Mouse (Mus musculus) adrenal gland, postnatal 25 days (tissue): ENCODE results near the gene Atrip. TPM values are rescaled to one million over a fixed set of nuclear protein-coding genes. Genes with fewer than 3 reads are reported as not detected.
A peak's percentile ranks its signal among the peaks of the same experiment; 100 is the strongest.

Experiments used
- DNase-seq: peaks from one replicate; pipeline ENCODE4 v3.0.0; 2021; ENCODE audit warnings: mixed read lengths
- total RNA-seq: library from RNA; stranded (reverse); gene quantifications from 2 replicates; pipeline ENCODE4 v1.2.3, GENCODE M21; 2021

The Atrip gene
- total RNA-seq, 1 experiment from 2014 or later = 20.5 TPM

DNA sequence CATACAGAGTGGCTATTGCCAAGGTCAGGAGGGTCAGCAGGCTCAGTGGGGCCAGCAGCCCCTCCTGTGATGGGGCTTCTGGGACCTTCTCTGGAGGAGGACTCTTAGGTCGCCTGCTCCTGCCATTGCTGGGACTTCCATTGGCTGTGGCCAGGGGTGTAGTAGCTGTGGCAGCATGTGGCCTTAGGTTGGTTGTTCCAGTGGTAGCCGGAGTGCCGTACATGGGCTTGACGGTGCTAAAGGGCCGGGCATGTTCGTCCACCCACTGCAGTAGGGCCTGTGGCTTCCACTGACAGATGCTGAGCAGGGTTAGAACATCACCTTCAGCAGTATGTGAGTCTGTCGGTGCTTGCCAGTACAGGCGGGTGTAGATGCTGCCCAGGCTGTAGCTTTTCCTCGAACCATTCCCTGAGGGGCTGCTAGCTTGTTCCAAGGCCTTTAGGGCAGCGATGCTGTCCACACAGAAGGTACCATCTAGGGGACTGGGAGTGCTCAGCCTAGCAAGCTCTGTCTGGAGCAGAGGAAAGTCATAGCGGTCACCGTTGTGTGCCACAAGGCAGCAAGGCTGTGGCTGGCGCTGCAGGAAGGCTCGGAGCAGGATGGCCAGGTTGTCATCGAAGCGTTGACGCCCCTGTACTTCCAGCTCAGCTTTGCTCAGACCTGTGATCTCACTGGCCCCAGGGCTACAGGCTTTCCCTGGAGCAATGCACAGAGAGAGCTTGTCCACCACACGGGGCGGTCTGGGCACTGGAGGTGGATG is 15.7 kb downstream of the Atrip start:
- no peak for DNase-seq

DNA sequence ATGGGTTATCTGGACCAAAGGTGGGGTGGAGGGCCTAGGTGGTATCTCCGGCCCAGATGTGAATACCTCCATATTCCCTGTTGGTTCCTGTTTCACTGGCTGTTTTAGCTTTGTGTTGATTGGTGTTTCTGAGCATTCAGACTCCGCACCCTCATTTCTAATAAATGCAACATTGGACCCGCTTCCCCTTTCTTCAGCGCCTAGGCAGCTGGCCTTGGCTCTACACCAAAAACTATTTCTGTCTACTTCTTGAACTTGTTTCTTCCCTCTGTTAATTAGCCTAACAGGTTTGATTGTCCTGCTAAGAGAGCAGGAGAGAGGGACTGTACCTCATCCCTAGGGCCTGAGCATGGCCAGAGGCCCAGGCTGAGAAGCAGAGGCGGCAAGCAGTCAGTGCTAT is 16.4 kb downstream of the Atrip start:
- DNase-seq = no peak

DNA sequence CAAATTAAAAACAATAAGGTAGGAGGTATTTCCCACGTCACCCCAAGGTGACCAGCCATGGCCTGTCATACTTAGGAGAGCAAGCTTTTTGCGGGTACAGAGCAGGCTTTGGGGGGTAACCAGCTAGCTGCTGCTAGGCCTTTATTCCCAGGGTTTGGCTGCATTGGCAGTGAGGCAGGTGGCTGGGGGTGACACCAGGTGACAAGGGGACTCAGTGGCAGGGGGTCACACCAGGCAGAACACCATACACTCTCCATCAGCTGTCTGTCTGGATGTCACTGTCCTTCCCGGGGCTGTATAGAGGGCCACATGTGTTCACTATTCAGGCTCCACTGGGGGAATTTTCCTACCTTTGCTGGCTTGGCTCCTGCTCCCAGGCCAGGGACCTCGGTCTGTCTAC is 17.0 kb downstream of the Atrip start:
- DNase-seq = no peak

DNA sequence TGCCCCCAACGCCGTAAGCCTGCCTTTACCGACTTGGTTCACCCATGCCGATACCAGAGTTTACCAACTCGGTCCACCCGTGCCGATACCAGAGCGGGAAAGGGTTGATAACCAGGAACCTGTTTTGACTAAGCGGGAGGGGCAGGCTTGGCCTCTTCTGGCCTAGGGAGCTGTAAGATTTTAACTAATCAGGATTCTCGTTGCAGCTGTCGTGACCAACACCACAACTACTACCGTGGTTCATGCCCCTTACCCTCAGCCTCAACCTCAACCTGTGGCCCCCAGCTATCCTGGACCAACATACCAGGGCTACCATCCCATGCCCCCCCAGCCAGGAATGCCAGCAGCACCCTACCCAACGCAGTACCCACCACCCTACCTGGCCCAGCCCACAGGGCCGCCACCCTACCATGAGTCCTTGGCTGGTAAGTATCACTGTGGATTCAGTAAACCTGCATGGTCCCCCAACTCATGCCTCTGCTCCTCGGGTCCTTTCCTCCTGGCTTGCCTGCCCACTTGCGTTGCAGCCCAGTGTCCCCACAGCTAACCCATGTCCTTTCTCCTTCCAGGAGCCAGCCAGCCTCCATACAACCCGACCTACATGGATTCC is 17.7 kb downstream of the Atrip start:
- DNase-seq = no peak

DNA sequence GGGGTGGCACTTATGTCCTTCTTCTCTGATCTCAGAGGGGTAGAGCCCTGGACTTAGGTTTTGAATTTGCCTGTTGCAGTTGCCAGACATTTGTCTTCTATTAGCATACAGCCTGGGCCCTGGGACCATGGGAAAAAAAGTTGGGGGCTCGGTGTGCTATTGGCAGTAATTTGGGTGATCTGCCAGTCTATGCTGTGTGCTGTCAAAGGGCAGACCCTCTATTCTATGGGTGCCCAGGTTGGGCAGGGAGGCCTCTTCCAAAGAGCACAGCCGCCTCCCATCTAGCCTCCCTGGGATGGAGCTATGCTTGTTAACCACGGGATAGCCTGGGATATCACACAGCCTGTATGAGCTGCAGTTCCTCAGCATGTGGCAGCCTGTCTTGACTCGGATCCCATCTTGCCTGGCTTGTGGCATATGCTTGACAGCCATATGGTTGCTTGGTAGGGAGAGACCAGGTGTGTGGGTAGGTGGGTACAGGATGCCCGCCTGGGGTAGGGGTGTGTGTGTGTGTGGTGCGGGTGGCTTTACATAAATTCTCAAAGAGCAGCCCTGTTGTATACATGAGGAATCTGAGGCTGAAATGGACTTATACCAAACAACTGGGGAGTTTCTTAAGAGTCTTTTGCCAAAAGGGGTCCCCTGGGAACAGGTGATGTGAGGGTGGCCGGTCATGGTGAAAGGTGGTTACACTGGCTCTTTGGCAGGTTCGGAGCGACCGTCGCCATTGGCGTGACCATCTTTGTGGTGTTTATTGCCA is 18.5 kb downstream of the Atrip start:
- no peak for DNase-seq

DNA sequence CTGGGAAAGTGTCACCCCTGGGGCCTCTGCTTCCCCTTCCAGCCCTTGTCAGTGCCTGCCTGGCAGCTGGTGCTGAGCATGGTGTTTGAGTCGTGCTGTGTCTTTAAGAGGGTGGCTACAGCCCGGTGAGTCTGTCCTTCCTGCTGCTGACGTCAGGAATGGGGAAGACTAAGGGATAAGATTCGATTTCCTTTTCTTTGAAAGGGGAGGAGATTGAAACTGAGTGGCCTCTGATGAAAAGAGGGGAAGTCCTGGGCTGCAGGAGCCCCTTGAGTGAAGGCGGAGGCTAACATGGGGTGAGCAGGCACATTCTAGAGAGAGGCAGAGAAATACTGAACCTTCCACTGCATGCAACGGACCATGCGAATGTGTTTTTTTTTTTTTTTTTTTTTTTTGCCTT is 19.2 kb downstream of the Atrip start:
- peak; percentile 58 for DNase-seq

DNA sequence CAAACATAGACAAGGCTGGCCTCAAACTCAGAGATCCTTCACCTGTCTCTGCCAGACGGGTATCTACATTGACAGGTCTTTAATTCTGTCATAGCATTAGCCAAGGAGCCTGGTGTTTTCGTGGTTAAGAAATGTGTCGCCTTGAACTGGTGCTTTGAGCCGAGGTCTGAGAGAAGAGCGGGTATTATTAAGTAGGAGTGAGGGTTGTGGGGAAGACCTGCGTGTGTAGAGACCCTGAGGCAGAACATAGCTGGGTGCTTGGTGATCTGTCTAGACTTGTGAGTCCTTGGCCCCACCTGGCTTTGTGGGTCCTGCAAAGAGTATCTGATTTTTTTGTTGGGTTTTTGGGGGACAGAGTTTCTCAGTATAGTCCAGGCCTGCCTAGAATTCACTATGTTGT is 20.1 kb downstream of the Atrip start:
- DNase-seq = no peak

DNA sequence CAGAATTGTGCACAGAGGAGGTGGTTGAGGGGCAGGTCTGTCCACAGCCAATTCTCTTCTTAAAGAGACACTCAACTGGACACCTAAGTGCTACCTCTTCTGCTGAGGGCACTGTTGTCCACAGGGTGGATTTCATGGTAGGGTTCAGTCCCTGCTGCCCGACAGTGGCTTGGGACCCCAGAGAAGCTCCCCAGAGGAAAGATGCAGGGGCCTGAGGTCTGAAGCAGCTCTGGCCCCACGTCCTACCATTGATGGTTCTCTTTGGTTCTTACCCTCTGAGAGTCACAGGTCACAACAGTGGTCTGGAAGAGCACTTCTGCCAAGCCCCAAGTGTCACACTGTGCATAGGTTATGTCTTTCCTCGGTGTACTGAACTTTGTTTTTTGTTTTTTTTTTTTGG is 20.6 kb downstream of the Atrip start:
- DNase-seq = no peak

DNA sequence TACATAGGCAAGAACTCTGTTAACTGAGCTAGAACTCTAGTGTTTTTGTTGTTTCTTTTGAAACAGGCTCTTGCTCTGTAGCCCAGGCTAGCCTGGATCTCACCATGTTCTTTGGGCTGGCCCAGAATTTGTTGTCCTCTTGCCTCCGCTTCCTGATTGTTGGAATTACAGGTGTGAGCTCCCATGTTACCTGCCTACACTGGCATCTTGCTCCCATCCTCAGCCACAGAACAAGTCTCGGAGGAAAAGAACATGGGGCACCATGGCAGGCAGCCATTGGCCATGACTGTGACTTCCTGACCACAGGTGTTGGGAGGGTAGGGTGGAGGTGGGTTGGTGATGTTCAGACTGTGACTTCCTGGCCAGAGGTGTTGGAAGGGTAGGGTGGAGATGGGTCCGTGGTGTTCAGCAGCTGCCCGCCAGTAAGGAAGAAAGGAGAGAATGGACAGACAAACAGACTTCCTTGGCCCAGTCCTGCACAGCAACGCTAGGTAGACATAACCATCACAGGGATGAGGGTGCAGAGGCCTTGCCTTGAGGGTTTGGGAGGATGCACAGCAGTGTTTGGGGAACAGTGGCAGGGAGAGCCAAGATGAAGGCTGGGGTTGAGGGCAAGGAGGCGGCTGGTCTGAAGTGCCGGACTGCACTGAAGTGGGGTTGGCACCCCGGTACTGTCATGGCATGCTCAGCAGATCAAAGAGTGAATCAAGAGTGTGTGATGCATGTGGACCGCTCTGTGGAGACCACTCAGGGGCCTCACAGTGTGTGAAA is 21.2 kb downstream of the Atrip start:
- DNase-seq = no peak

DNA sequence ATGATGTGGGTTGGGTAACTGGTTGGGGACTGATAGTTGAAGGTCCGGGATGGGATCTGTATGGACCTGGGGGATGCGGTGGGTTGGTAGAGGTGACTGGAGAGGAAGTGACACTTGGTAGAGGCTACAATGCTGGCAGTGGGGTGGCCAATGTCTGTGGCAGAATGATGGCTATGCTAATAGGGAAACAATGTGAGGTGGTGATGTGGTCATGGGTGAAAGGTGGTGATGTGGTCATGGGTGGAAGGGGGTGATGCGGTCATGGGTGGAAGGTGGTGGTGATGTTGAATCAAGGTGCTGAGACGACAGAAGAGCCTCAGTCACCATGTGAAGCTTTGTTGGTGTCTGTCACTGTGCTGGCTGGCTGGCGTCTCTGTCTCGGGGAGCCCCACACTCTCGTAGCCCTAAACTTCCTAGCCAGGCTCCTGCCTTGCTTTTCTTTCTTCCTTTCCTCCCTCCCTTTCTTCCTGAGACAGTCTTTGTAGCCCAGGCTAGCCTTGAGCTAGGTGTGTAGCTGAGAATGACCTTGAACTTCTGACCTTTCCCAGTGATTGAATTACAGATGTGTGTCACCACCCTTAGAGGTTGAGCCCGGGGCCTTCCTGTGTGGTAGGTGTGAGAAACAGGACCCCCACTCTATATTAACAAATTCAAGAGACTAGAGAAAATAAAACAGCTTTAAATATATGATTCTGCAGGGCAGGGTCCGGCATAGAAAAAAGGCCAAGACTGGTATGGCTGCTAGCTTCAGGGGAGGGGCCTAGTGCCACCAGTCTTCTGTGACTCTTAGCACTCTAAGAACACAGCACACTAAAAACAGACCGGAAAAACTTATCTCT is 22.1 kb downstream of the Atrip start:
- no peak for DNase-seq

DNA sequence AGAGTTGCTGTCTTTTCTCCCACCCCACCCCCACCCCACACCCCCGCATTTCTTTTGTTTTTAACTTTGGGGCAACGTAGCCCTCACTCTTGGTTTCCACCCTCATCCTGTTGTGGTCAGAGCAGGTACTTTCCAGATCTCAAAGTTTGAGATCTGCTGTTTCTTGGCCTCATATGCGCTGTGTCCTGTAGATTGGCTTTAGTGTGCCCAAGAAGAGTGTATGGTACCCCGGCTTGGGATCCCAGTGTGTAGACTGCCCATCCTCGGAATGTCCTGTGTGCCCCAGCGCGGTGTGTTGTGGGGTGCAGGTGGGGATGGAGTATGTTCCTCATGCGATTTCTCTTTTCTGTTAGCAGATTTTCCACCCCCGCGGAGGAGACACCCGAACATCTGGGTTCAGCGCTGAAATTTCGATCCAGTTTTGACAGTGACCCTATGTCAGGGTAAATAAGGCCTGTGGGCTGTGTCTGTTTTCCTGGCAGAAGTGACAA is 22.9 kb downstream of the Atrip start:
- DNase-seq = no peak

DNA sequence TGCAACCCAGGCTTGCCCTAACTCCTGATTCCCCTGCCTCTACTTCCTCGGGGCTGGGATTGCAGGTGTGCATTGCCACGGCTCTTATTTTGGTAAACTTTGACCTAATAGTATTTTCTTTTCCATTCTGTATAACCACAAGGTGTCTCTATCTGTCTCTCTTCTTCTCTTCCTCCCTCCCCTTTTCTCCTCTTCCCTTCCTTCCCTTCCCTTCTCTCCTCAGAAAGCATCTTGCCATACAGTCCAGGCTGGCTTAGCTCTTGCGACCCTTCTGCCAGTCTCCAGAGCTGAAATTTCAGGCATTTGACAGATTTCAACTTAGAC is 23.3 kb downstream of the Atrip start:
- DNase-seq = no peak

DNA sequence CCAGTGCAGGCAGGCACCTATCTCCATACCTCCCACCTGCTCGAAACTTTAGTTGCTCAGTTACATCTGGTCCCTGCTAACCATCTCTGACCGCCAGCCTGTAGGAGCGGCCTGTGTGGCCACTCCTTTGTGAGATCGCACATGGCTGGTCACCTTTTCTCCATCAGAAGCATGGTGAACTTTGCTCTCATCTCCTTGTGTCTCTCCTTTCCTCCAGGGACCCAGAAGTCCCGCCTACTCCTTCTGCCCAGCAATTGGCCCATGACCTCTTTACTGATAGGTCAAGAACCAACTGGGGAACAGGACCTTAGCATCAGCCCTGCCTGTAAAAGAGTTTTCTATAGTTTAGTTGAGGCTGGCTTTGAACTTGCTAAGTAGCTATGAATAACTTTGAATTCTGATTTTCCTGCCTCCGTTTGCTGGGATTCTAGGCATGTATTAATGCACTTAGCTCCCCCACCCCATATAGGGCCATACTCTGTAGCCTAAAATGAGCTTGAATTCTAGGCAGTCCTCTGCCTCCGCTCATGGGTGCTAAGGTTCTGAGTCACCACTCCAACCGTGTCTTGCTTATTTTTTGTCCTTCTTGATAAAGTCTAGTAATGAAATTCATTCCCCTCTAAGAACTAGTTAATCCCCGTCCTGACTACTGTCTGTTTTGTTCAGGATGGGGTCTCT is 23.8 kb downstream of the Atrip start:
- DNase-seq = no peak

DNA sequence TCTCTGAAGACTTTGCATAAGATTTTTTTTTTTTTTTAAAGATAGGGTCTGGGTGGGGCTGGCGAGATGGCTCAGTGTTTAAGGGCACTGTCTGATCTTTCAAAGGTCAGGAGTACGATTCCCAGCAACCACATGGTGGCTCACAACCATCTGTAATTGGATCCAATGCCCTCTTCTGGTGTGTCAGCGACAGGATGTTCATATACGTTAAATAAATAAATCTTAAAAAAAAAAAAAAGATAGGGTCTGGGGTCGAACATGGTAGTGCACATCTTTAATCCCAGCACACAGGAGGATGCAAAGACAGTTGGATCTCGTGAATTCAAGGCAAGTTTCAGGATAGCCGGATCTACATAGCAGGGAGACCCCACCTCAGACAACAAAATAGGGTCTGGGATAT is 24.6 kb downstream of the Atrip start:
- no peak for DNase-seq

DNA sequence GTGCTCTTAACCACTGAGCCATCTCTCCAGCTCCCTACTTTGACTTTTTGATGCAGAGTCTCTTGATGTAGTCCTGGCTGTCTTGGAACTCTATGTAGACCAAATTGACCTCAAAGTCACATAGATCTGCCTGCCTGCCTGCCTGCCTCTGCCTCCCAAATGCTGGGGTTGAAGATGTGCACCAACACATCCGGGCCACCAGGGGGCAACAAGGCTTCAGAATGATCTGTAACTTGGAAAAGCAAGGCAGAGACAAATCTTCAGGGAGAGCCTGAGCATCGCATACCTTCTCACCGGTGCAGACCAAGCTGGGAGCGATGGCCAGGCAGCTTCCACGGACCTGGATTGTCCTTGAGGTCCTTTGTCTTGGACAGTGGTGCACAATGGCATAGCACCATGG is 27.6 kb downstream of the Atrip start:
- peak; percentile 60 for DNase-seq

DNA sequence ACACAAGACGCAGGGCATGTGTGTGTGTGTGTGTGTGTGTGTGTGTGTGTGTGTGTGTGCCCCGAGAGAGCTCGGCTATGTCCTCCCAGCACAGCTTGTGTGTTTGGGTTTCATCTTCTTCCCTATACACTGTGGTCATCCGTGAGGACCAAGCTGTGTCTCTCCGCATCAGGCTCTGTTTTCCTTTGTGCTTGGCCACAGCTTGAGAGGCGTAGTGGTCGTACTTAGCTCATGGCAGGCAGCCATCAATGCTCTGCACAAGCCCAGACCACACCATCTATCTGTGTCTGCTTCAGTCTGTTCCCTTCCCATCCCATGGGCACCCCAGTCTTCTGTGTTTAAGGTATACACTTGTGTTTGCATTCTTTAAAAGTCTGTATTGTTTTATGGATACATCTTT is 32.6 kb downstream of the Atrip start:
- DNase-seq = no peak

DNA sequence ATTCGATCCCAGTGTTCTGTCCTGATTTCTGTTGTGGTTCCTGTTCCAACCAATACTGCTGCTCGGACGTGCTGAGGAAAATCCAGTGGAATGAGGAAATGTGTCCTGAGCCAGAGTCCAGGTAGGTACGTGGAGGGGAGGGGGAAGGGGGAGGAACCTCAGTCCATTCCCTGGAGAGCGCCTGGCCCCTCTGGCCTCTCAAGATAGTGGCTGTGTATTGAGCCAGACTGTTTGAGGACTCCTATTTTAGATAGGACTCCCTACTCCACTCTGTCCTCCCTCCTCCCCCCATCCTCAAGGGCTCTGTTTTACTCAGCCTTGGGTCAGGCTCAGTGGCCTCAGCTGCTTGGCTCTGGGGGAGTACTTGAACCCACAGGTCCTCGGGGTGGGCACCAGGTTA is 33.0 kb downstream of the Atrip start:
- DNase-seq = no peak

DNA sequence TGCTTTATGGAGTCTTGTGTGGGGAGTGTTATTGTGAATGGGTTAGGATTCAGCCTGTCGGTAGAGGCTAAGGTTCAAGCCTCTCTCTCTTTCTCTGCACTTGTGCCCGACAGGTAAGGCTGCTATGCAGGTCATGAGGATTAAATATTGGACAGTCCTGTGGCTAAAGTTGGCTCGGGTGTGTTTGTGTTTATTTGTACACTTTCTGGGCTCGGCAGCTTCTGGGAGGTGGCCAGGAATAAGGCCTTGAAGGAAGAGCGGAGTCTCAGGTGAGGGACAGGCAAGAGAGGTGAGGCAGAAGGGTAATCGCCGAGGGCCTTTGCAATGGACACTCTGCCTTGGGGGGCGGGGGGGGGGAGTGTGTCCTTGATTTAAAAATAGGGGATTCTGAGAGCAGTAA is 33.7 kb downstream of the Atrip start:
- no peak for DNase-seq

DNA sequence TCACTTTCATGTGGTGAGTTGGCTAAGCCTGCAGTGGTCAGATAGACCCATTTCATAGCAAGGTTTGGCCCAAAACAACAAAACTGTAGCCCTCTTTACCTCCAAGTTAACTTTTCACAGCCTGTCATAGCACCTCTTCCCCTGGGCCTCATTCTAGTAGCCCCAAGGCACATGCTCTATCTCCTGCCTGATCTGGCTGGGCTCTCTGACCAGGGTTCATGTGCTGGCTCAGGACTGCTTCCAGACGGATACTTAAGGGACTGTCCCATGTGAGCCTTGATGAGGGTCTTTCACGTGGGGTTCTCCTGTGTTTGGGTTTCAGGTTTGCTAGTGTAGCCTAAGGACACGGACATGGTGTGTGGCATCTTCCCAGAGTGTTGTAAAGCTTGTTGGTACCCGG is 34.2 kb downstream of the Atrip start:
- DNase-seq = no peak

DNA sequence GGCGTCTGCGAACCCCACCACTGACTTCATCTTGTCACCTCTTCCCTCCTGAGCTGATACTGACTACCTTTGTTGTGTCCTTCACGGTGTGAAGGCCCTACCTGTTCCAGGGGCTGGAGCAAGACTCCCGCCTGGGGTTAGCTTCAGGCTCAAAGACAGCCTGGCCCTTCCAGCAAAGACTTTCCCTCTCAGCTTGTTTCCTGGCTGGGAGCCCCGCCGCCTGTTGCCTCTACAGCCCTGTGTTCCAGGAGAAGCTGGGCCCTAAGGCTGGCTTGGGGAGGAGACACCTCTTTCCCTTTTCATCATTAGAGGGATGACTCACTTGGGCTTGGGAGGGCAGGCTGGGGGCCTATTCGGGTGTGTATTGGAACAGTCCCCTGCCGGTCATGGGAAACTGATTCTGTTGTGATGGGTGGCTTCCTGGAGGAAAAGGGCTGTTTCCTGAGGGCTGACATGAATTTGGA is 35.0 kb downstream of the Atrip start:
- DNase-seq = peak; percentile 51
